Mouse (Mus musculus) left cerebral cortex, adult 8-10 months (tissue): Measurements from ENCODE around the gene Gm3187. TPM values are rescaled to one million over a fixed set of nuclear protein-coding genes. Genes with fewer than 3 reads are reported as not detected.
"Not testable (repeated sequence)": the region's sequence is repeated elsewhere in the genome, so short reads cannot be mapped to it uniquely, and the experiment has no call there.

Experiments used
- DNase-seq, 2 experiments: peaks; one replicate each; pipeline ENCODE4 v3.0.0; 2022; ENCODE audit warnings: low spot score in 2 of 2
- total RNA-seq, 4 experiments: library from RNA; stranded (reverse); gene quantifications; 2 replicates each; pipeline ENCODE4 v1.2.4; 2022

The Gm3187 gene
- not detected for total RNA-seq

DNA sequence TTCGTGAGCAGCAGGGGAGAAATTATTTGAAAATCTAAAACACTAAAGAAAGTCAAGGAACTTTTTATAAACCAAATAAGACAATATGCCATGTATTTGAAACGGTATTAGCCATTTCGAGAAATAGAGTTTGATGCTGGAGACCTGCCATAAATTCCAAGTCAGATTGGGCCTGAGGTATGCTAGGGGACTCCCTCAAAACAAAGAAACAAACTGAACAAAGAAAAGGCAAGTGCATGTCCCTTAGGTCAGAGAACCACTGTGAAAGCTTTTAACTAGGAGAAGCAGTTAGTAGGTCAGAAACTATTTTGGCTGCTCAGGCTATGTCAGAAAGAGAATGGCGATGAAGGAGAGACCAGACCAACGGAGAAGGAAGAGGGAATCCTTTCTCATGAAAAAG, at the start of gene Gm3187:
TSS of gene Gm3187 (plus strand) at position 301 of the 400 bp plus-strand sequence.
- not testable (repeated sequence) for DNase-seq

DNA sequence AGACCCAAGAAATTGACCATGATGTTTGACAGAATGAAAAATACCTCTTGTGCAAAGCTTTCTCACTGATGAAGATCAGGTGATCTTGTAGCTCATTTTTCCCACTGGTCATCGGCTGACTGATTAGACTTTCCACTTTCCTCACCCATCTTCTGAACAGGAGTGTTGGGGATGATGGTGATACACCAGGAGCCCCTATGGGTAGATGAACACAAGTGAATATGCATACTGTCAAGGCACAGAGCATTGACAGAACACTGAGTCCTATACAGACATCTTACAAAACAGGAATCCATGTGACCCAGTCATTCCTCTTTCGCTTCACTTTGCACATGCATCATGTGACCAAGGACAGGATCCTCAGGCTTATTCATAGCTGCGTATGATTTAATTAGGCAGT, 28.6 kb upstream of the Gm3187 start, which contains the start of gene Gm3194:
TSS of gene Gm3194 (minus strand) at position 101 of the 400 bp plus-strand sequence.
- not testable (repeated sequence) for DNase-seq

DNA sequence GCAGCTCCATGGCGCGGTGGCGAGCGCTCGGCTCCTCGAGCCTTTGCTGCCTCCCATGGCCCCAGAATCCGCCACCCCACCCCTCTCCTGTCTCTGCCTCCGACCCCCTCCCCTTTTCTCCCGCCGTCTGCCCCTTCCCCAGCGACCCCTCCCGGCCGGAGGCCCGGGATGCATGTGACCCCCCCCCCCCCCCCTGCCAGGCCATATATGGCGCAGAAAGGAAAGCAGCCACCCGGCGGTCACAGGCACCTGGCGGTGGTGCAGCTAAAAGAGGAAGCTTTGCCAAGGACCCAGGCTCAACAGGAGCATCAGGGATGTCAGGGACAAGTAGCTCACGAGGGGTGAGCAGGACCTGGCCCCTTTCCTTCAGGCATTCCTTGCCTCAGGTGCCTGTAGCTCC, 23.5 kb upstream of the Gm3187 start:
- not testable (repeated sequence) for DNase-seq

DNA sequence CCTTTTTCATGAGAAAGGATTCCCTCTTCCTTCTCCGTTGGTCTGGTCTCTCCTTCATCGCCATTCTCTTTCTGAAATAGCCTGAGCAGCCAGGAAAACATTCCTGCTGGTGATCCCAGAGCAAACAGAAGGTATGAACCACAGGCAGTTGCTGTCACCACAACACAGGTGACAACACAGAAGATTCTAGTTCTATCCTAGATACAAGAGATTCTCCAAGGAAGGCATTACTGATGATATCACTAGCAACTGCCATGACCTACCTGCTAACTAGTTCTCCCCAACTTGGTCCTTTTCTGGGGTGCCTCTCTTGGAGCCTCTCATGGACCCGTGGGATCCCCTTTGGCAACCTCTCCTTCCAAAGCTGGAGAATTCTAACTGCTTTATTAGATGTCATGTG, 6.3 kb upstream of the Gm3187 start, which contains the start of gene Gm8246:
TSS of gene Gm8246 (minus strand) at position 101 of the 400 bp plus-strand sequence.
- not testable (repeated sequence) for DNase-seq

DNA sequence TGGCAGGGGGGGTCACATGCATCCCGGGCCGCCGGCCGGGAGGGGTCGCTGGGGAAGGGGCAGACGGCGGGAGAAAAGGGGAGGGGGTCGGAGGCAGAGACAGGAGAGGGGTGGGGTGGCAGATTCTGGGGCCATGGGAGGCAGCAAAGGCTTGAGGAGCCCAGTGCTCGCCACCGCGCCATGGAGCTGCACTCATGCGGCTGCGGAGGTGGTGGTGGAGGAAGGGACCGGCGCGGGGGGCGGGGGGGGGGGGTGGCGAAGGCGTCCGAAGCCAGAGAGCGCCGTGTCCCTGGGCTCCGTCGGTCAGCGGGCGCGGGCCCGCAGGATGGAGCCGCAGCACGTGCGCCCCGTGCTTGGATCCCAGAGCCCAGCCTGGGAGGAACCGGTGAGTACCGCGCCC, 17.4 kb downstream of the Gm3187 start, which contains the start of gene Gm3488:
TSS of gene Gm3488 (plus strand) at position 301 of the 400 bp plus-strand sequence.
- not testable (repeated sequence) for DNase-seq

DNA sequence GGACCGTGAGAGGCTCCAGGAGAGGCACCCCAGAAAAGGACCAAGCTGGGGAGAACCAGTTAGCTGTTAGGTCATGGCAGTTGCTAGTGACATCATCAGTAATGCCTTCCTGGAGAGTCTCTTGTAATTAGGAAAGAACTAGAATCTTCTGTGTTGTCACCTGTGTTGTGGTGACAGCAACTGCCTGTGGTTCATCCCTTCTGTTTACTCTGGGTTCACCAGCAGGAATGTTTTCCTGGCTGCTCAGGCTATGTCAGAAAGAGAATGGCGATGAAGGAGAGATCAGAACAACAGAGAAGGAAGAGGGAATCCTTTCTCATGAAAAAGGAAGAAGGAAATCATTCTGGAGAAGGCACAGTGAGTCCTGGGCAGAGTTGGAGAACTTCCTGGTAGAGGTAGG, 54.2 kb downstream of the Gm3187 start, which contains the start of gene Gm3532:
TSS of gene Gm3532 (plus strand) at position 301 of the 400 bp plus-strand sequence.
- not testable (repeated sequence) for DNase-seq

Other genes with a start within 250 kb of the Gm3187 start
- gene Gm3526, start 223.6 kb upstream of the Gm3187 start, total RNA-seq = not detected
- not detected for gene Gm3542, start 149.3 kb upstream of the Gm3187 start, total RNA-seq
- not detected for gene Gm3500, start 95.2 kb upstream of the Gm3187 start, total RNA-seq
- 1 to 10 TPM; 2.4 to 3.4 (median 2.8) TPM for gene Gm3194, start 28.7 kb upstream of the Gm3187 start, total RNA-seq
- not detected for gene Gm8246, start 6.4 kb upstream of the Gm3187 start, total RNA-seq
- gene Gm3488, start 17.5 kb downstream of the Gm3187 start, total RNA-seq = 1 to 10 TPM in 1 of 4 experiments, under 1 TPM in 2, not detected in 1; 0.80 to 2.7 (median 0.95) TPM
- gene Gm3532, start 54.3 kb downstream of the Gm3187 start, total RNA-seq = not detected
- not detected for gene Gm8265, start 148.8 kb downstream of the Gm3187 start, total RNA-seq
- gene Gm9603, start 203.2 kb downstream of the Gm3187 start, total RNA-seq = not detected